Mouse (Mus musculus) cortical plate, adult 2 months (tissue): ENCODE measurements at regions not wholly inside any gene's neighbourhood (a gene's known extent, or its start where the extent isn't known, plus 50 kb on each side); places are given as distances from the start of the nearest gene placed in this dataset.

ENCODE experiments used
- H3K27ac ChIP-seq: fragments of 200-500 bp; 2 replicates; pipeline ENCODE4 v1.5.1; 2012; ENCODE audit warnings: low read length, control low read depth, inconsistent platforms; ENCODE audit not compliant: insufficient read depth
- H3K4me1 ChIP-seq: fragments of 200-500 bp; 2 replicates; pipeline ENCODE4 v1.6.1; 2011; ENCODE audit warnings: low read length; ENCODE audit not compliant: control insufficient read depth, insufficient read depth
- H3K4me3 ChIP-seq: fragments of 200-500 bp; 2 replicates; pipeline ENCODE4 v1.5.1; 2011; ENCODE audit warnings: mild to moderate bottlenecking, low read length, control low read depth; ENCODE audit not compliant: insufficient read depth
- CTCF ChIP-seq: fragments of 200-500 bp; IDR thresholded peaks from 2 replicates; pipeline ENCODE4 v1.5.1; 2011; ENCODE audit warnings: mild to moderate bottlenecking, control low read depth, low read length; ENCODE audit not compliant: insufficient read depth; ENCODE audit errors: extremely low read depth
- POLR2A ChIP-seq: fragments of 200-500 bp; IDR thresholded peaks from 2 replicates; pipeline ENCODE4 v1.6.1; 2011; ENCODE audit warnings: mild to moderate bottlenecking, low read length, control low read depth; ENCODE audit not compliant: insufficient read depth; ENCODE audit errors: extremely low read depth

DNA sequence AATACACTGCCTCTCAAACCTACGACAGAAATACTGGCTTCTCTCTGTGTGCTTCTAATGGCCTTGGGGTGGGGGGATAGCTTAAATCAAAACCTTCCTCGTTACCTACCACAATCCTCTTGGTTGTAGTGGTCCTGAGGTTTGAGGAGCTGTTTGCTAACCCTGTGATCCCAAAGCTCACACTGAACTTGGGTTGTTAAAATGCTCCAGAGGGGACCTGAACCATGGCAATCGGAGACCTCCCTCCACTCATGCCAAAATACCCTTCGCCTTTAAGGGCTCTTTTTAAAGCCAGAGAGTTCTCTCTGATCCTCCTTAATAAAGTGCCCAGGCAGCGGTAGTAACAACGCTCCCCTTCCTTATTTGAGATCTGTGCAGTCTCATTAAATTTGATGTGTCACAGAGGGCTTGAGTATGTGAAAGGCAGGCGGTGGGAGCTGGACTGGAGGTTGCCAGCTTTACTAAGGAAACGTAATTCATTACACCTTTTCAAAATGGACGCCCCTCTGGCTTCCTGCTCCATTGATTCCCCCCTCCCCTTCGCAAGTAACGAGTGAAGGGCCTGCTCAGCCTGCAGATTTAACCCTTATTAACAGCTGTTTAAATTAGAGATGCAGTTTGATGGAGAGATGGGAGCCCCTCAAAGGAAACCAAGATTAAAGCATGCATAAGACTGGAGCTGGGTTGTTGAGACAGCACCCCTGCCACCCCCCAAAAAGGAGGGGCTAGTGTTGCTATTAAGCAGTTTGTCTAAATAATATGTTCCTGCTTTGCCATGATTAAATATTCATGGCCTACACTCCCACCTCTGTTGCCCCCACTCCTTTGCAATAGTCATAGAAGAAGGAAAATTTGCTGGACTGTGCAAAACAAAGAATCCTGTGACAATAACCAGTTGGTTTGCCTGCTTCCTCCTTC lies 289.4 kb downstream of the Sorl1 start:
- H3K4me3 ChIP-seq, result no peak overlapping the region
- no peak overlapping the region for H3K27ac ChIP-seq
- TF ChIP-seq CTCF (no peak), POLR2A (no peak)
- H3K4me1 ChIP-seq, result no peaks in the 10 kb centered on the region; the same call in 1 of the 2 replicates

- no peak overlapping the region for H3K4me3 ChIP-seq
- no peaks in the 10 kb centered on the region; the same call in 1 of the 2 replicates for H3K4me1 ChIP-seq
- no peak overlapping the region for H3K27ac ChIP-seq
- no peak for TF ChIP-seq CTCF
- no peak for TF ChIP-seq POLR2A
Observed at GRCm38 (mm10) chr9:41833408-41833807, 290.7 kb downstream of the Sorl1 start.

DNA sequence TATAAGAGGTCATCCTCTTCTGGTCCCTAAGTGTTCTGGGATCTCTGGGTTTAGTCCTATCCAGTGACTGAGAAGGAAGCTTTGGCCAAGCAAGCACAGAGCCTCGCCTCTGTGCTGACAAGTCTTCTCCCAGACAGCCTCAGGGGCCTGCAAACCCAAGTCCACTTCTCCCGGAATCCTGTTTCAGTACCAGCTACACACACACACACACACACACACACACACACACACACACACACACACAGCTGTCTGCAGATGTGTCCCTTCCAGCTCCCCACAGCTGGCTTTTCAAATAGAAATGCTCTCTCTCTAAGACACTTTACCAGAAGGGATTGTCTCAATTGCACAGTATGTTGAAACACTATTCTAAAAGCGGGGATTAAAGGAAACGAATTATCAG lies 296.7 kb downstream of the Sorl1 start:
- Histone ChIP-seq H3K4me1 (no peaks in the 10 kb centered on the region), H3K4me3 (no peak overlapping the region), H3K27ac (no peak overlapping the region)
- TF ChIP-seq POLR2A (no peak), CTCF (no peak)

DNA sequence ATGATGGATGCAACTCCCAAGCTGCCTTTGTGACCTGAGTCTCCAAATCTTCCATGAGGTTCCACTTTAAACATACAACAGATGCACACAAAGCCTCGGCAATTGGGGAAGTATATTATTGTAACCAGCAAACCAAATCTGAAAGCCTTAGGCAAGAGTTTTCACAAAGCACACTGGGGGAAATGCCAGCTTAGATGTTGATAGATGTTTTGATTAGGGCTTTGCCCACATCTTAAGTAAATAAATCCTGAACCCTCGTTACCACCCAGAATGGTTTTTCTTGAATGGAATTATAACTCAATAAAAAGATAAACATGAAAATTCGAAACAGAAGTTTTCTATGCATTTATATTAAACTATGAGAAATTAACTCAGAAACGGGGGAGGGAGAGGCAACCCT lies 302.7 kb downstream of the Sorl1 start:
- no peak for TF ChIP-seq POLR2A
- TF ChIP-seq CTCF, result no peak
- Histone ChIP-seq H3K4me3 (no peak overlapping the region), H3K27ac (no peak overlapping the region), H3K4me1 (no peaks in the 10 kb centered on the region)

DNA sequence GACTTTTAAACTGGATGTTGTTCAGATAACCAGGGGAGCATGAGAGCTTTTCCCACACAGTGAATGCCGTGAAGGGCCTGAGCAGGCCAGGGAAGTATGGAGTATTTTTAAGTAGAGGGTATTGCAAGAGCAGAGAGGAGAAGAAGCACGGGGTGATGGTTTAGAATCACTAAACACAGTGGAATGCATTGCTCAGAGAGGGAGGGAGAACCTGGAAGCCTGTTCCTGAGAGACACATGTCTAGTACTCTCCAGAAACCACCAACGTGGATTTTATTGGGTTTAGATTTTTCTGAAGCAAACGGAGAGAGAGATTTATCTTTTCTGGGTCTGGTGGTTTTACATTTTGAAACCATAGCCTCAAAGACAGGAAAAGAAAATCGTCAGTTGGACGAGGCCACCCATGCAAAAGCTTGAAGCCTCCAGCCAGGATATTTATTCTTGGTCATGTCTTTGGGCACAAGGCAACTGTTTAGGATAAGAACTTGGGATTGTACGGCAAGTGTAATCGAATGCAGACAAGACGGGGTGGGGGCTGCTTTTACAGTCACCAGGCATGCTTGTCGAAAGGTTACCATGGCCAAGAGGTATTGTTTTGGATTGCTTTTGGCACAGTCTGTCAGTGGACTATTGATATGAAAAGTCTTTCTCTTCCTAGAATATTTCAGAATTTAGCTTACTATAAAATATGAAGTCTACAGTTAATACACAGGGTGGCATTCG lies 306.2 kb downstream of the Sorl1 start:
- Histone ChIP-seq H3K4me1 (no peaks in the 10 kb centered on the region), H3K4me3 (no peak overlapping the region), H3K27ac (no peak overlapping the region)
- TF ChIP-seq CTCF, result no peak
- TF ChIP-seq POLR2A, result no peak

DNA sequence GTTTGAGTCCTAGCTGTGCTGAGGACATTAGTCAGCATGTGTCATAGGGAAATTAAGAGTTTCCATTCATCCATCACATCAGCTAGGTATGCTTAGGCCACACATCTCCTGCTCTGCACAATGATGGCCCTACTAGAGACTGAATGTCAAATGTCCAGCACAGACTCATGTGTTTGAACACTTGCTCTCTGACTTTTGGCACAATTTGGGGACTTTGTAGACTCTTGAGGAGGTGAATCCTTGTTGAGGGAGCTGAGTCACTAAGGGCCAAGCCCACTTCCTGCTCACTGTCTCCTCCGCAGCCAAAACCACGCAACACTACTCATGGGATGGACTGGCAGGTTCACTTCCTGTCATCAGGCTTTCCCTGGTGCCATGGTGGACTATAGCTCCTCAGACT lies 308.2 kb downstream of the Sorl1 start:
- H3K4me3 ChIP-seq, result no peak overlapping the region
- H3K27ac ChIP-seq, result no peak overlapping the region
- no peak for TF ChIP-seq CTCF
- TF ChIP-seq POLR2A, result no peak
- H3K4me1 ChIP-seq, result no peaks in the 10 kb centered on the region

DNA sequence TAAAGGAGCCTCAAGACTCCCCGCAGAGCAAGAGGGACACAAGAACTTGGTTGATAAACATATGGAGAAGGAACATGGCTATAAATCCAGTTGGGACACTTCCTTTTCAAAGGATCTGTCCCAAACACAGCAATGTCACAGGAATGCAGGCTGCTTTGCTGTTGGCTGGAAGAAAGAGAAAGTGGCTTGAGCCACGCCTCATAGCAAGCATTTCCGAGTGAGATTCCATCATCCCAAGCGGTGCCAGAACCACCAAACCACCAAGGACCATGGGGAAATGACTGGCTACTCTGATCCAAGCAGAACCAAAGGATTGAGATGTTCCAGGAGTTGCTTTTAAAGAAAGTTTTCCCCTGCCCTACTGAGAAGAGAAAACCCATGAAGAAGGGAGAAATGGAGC lies 314.8 kb downstream of the Sorl1 start:
- Histone ChIP-seq H3K4me3 (no peak overlapping the region), H3K27ac (no peak overlapping the region), H3K4me1 (peaks cover 2% of the 10 kb centered on the region; the same call in 1 of the 2 replicates)
- TF ChIP-seq CTCF (no peak), POLR2A (no peak)

DNA sequence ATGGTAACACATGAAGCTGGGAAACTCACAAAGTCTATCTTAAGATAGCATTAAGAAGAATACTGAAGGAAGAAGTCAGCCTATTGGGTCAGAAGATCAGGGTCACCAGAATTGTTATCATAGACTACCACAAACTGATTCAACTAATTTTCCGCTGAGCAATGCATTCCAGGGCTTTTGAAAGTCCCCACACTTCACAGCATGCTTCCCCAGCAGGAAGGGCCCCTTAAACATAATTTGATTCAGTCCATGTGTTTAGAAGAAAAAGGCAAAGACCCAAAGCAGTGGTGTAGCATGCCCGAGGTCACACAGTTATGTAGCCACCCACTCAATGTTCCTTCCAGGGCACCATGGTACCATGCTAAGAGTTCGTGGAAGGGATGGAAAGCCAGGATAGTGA lies 315.3 kb downstream of the Sorl1 start:
- Histone ChIP-seq H3K4me3 (no peak overlapping the region), H3K4me1 (peaks cover 2% of the 10 kb centered on the region; the same call in 1 of the 2 replicates), H3K27ac (no peak overlapping the region)
- TF ChIP-seq POLR2A (no peak), CTCF (no peak)

DNA sequence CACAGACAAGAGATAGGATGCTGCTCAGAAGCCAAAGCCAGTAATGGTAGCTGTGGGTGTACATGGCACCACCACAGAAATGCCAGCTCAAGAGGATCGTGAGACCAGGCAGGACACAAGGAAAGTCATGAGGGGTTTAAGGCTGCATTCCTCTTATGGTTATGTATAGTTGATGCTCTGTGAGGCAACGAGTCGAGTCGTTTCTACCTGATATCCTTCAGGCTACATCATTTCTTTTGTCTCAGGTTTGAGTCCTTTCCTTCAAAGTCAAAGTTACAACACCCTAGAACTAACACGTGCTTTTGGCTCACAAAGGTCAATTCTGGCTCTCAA lies 317.8 kb downstream of the Sorl1 start:
- Histone ChIP-seq H3K4me1 (peaks cover 2% of the 10 kb centered on the region; the same call in 1 of the 2 replicates), H3K4me3 (no peak overlapping the region), H3K27ac (no peak overlapping the region)
- TF ChIP-seq POLR2A (no peak), CTCF (no peak)

DNA sequence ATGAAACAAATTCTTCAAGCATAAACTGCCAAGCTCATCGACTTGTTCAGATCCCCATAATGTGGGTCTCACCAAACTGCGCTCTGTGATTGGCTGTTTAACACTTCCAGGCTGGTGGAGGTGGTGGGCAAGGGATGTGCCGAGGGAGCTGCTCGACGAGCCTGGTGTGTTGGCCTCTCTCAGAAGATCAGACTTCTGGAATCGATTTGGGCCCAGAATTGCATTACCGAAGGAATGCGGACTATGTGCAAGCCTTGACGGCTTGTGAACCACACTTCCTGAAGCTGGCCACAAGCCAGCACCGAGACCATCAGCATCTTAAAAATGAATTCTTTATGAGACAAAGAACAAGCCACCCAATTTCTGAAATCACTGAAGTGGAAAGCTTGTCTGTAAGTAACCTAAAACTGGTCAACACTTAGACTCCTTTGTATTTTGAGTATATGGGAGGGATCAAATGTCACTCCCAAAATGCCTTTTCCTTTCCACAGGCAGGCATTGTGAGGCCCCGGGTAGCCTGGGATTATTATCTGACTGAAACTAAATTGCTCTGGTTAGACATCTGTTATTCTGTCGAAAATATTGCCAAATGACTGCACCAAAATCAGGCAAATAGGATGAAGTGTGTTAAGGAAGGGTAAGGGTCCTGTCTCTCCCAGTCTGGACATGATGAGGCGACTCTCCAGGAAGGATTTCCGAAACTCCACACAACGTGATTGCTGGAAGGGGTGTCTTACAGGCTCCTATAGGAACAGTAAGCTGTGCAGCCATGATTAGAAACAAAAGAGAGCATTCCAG lies 318.4 kb downstream of the Sorl1 start:
- no peak for TF ChIP-seq POLR2A
- TF ChIP-seq CTCF, result no peak
- Histone ChIP-seq H3K27ac (no peak overlapping the region), H3K4me3 (no peak overlapping the region), H3K4me1 (peaks cover 2% of the 10 kb centered on the region; the same call in 1 of the 2 replicates)
